7 mouse cellular contexts compared by ENCODE assay signal in the genomic region with DNA sequence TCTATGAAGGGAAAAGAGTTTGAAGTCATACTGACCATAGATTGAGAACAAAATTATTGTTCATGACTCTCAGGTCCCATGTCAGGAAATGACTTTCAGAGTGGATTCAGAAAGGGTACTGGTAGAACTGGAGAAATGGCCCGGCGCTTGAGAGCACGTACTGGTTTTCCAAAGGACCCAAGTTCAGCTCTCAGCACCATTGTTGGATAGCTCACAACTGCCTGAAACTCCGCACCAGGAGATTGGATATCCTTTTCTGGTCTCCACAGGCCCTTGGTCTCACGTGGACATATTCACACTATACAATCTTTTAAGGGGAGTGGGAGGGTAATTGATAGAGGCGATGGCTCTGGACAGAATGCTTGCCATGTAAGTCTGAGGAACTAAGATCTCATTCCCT. TPM values are rescaled to one million over a fixed set of nuclear protein-coding genes. Genes with fewer than 3 reads are reported as not detected.
DNase-seq lines count a peak whose midpoint lies in the region; ATAC-seq and TF ChIP-seq lines count a peak whose summit lies in the region.

No protein-coding gene starts in this region.

- H3K4me1 ChIP-seq in lung, postnatal 0 days (ENCODE audit: insufficient read depth, low read depth, low read length), result peaks cover 12% of the 10 kb centered on the region; the same call in 1 of the 2 replicates
- H3K4me1 ChIP-seq in forebrain, embryonic 12.5 days, result peaks cover 26% of the 10 kb centered on the region
- H3K4me1 ChIP-seq in limb, embryonic 14.5 days (ENCODE audit: control insufficient read depth, insufficient read depth, low read length), result peaks cover 12% of the 10 kb centered on the region; the same call in 1 of the 2 replicates
- H3K4me1 ChIP-seq in stomach, embryonic 14.5 days (ENCODE audit: control insufficient read depth, insufficient read depth, low read length), result peaks cover 14% of the 10 kb centered on the region; the same call in 1 of the 2 replicates

- no peak for TF ChIP-seq CTCF in lung, postnatal 0 days (IDR thresholded peaks at IDR 0.05)

- no peak for TF ChIP-seq EP300 in lung, postnatal 0 days (IDR thresholded peaks at IDR 0.05)

- H3K27me3 ChIP-seq in lung, postnatal 0 days (replicated peaks; ENCODE audit: insufficient read depth, low read length), result no peaks in the 10 kb centered on the region
- H3K27me3 ChIP-seq in forebrain, embryonic 12.5 days, result peaks cover 26% of the 10 kb centered on the region
- H3K27me3 ChIP-seq in limb, embryonic 14.5 days (ENCODE audit: control insufficient read depth, insufficient read depth, low read length), result no peaks in the 10 kb centered on the region; the same call in 1 of the 2 replicates
- no peaks in the 10 kb centered on the region for H3K27me3 ChIP-seq in stomach, embryonic 14.5 days (ENCODE audit: control insufficient read depth, insufficient read depth, low read length)

- WGBS in lung, postnatal 0 days, result 83% methylated on average over 6 of the region's 6 CpGs
- 94% methylated on average over 6 of the region's 6 CpGs for WGBS in forebrain, embryonic 12.5 days
- WGBS in limb, embryonic 14.5 days, result 90% methylated on average over 6 of the region's 6 CpGs
- 90% methylated on average over 6 of the region's 6 CpGs for WGBS in stomach, embryonic 14.5 days

- H3K4me2 ChIP-seq in lung, postnatal 0 days (replicated peaks; ENCODE audit: low read depth, low read length), result peak overlapping the region; percentile 81
- peak overlapping the region; percentile 70 for H3K4me2 ChIP-seq in forebrain, embryonic 12.5 days
- H3K4me2 ChIP-seq in limb, embryonic 14.5 days (replicated peaks; ENCODE audit: low read depth, low read length, severe bottlenecking), result peak overlapping the region; percentile 64
- H3K4me2 ChIP-seq in stomach, embryonic 14.5 days (replicated peaks; ENCODE audit: low read depth, low read length), result peak overlapping the region; percentile 80

- H3K36me3 ChIP-seq in lung, postnatal 0 days (ENCODE audit: insufficient read depth, low read length), result no peaks in the 10 kb centered on the region
- H3K36me3 ChIP-seq in forebrain, embryonic 12.5 days (replicated peaks), result peaks cover 7% of the 10 kb centered on the region; the same call in 1 of the 2 replicates
- H3K36me3 ChIP-seq in limb, embryonic 14.5 days (ENCODE audit: control insufficient read depth, insufficient read depth, low read length), result peaks cover 25% of the 10 kb centered on the region
- 0 out of 2 replicates have a peak, but pooled peaks cover 4% of the 10 kb centered on the region for H3K36me3 ChIP-seq in stomach, embryonic 14.5 days (ENCODE audit: control insufficient read depth, insufficient read depth, low read length)

- no peak for ATAC-seq in lung, postnatal 0 days
- no peak for ATAC-seq in forebrain, embryonic 12.5 days (ENCODE audit: low FRiP score)
- ATAC-seq in limb, embryonic 14.5 days (ENCODE audit: low FRiP score, low read depth), result no peak
- no peak for ATAC-seq in stomach, embryonic 14.5 days (ENCODE audit: insufficient number of reproducible peaks, insufficient read depth, low FRiP score, low read depth)

- H3K9me3 ChIP-seq in lung, postnatal 0 days (ENCODE audit: low read length), result no peaks in the 10 kb centered on the region
- no peaks in the 10 kb centered on the region for H3K9me3 ChIP-seq in forebrain, embryonic 12.5 days
- H3K9me3 ChIP-seq in limb, embryonic 14.5 days (ENCODE audit: control insufficient read depth, low read length), result no peaks in the 10 kb centered on the region
- H3K9me3 ChIP-seq in stomach, embryonic 14.5 days (ENCODE audit: control insufficient read depth, low read depth, low read length), result no peaks in the 10 kb centered on the region

- H3K27ac ChIP-seq in lung, postnatal 0 days (ENCODE audit: low read length), result no peak overlapping the region
- H3K27ac ChIP-seq in forebrain, embryonic 12.5 days, result no peak overlapping the region
- H3K27ac ChIP-seq in limb, embryonic 14.5 days (replicated peaks; ENCODE audit: low read depth, low read length), result no peak overlapping the region
- no peak overlapping the region for H3K27ac ChIP-seq in stomach, embryonic 14.5 days (ENCODE audit: low read length)

- no peak overlapping the region for H3K9ac ChIP-seq in lung, postnatal 0 days (replicated peaks; ENCODE audit: low read depth)
- peak overlapping the region; percentile 38; the same call in 1 of the 2 replicates for H3K9ac ChIP-seq in forebrain, embryonic 12.5 days
- no peak overlapping the region for H3K9ac ChIP-seq in limb, embryonic 14.5 days (ENCODE audit: low read depth, low read length, severe bottlenecking)
- 0 out of 2 replicates have a peak overlapping the region, but pooled peaks have one; percentile 18 for H3K9ac ChIP-seq in stomach, embryonic 14.5 days (replicated peaks; ENCODE audit: low read depth, low read length)

- no peak for TF ChIP-seq POLR2A in limb, embryonic 14.5 days (IDR thresholded peaks at IDR 0.05; ENCODE audit: borderline replicate concordance, extremely low read depth, insufficient read depth, insufficient read length)

- DNase-seq in lung, postnatal 0 days (ENCODE audit: low spot score), result no peak
- no peak for DNase-seq in lung, adult 18-20 months
- DNase-seq in limb, embryonic 14.5 days (ENCODE audit: low spot score), result no peak
- DNase-seq in cerebellum, adult 9-11 months, result no peak
- DNase-seq in thymus, postnatal 0 days (ENCODE audit: low spot score), result no peak

- peak overlapping the region; percentile 62; the same call in 1 of the 2 replicates for H3K4me3 ChIP-seq in lung, postnatal 0 days (ENCODE audit: low read depth, low read length)
- peak overlapping the region; percentile 91; the same call in 1 of the 2 replicates for H3K4me3 ChIP-seq in forebrain, embryonic 12.5 days (replicated peaks)
- 0 out of 2 replicates have a peak overlapping the region, but pooled peaks have one; percentile 87 for H3K4me3 ChIP-seq in limb, embryonic 14.5 days (replicated peaks; ENCODE audit: low read length)
- peak overlapping the region; percentile 92; the same call in 1 of the 2 replicates for H3K4me3 ChIP-seq in stomach, embryonic 14.5 days (ENCODE audit: low read depth, low read length)

RNA-seq across cellular contexts. Expression of a gene that starts 1.5 kb away (rescaled TPM):
- 53.5 and 53.6 TPM in 2 replicates for polyA plus RNA-seq in lung, postnatal 0 days (2015; fragmentation: Nextera tagmentation; extraction: Ambion mirVana)
- polyA plus RNA-seq in forebrain, embryonic 12.5 days (2016; fragmentation: Nextera tagmentation; extraction: Ambion mirVana), result 117 and 119 TPM in 2 replicates
- 40.7 and 54.5 TPM in 2 replicates for polyA plus RNA-seq in limb, embryonic 14.5 days (2012; rRNA removed)
- polyA plus RNA-seq in limb, embryonic 14.5 days (2014; fragmentation: Nextera tagmentation; extraction: Ambion mirVana), result 88.7 and 95.8 TPM in 2 replicates
- 89.2 and 91.9 TPM in 2 replicates for polyA plus RNA-seq in stomach, embryonic 14.5 days (2014; fragmentation: Nextera tagmentation; extraction: Ambion mirVana)
- 84.6 and 94.4 TPM in 2 replicates for polyA plus RNA-seq in thymus, postnatal 0 days (2015; fragmentation: Nextera tagmentation; extraction: Ambion mirVana)

RNA-seq across cellular contexts. Expression of a gene that starts 46.3 kb away (rescaled TPM):
- not detected in 2 replicates for polyA plus RNA-seq in lung, postnatal 0 days (2015; fragmentation: Nextera tagmentation; extraction: Ambion mirVana)
- 0.09 and 0.17 TPM in 2 replicates for polyA plus RNA-seq in forebrain, embryonic 12.5 days (2016; fragmentation: Nextera tagmentation; extraction: Ambion mirVana)
- 0.13 TPM in 1 of 2 replicates, not detected in the other for polyA plus RNA-seq in limb, embryonic 14.5 days (2012; rRNA removed)
- 0.08 TPM in 1 of 2 replicates, not detected in the other for polyA plus RNA-seq in limb, embryonic 14.5 days (2014; fragmentation: Nextera tagmentation; extraction: Ambion mirVana)
- polyA plus RNA-seq in stomach, embryonic 14.5 days (2014; fragmentation: Nextera tagmentation; extraction: Ambion mirVana), result not detected in 2 replicates
- polyA plus RNA-seq in thymus, postnatal 0 days (2015; fragmentation: Nextera tagmentation; extraction: Ambion mirVana), result 0.14 TPM in 1 of 2 replicates, not detected in the other

RNA-seq across cellular contexts. Expression of a gene that starts 55.9 kb away (rescaled TPM):
- polyA plus RNA-seq in lung, postnatal 0 days (2015; fragmentation: Nextera tagmentation; extraction: Ambion mirVana), result 2.0 and 2.4 TPM in 2 replicates
- 1.9 and 2.1 TPM in 2 replicates for polyA plus RNA-seq in forebrain, embryonic 12.5 days (2016; fragmentation: Nextera tagmentation; extraction: Ambion mirVana)
- polyA plus RNA-seq in limb, embryonic 14.5 days (2012; rRNA removed), result 7.1 and 7.3 TPM in 2 replicates
- polyA plus RNA-seq in limb, embryonic 14.5 days (2014; fragmentation: Nextera tagmentation; extraction: Ambion mirVana), result 2.8 and 4.0 TPM in 2 replicates
- 31.0 and 34.4 TPM in 2 replicates for polyA plus RNA-seq in stomach, embryonic 14.5 days (2014; fragmentation: Nextera tagmentation; extraction: Ambion mirVana)
- 1.5 and 1.7 TPM in 2 replicates for polyA plus RNA-seq in thymus, postnatal 0 days (2015; fragmentation: Nextera tagmentation; extraction: Ambion mirVana)

Comparison
In these comparisons a context has a peak if more than half of its experiments do, and no peak if none do; other contexts are left out.
1. H3K9ac ChIP-seq: peak in forebrain, embryonic 12.5 days (single experiment) and stomach, embryonic 14.5 days (single experiment); none in lung, postnatal 0 days (single experiment) and limb, embryonic 14.5 days (single experiment).
2. Peak in every context shown above with its lines, with median percentiles within 50 percentile points of each other: H3K4me2 ChIP-seq and H3K4me3 ChIP-seq.